Mouse (Mus musculus): ENCODE measurements around the gene Dst.

Gene Dst

DNA sequence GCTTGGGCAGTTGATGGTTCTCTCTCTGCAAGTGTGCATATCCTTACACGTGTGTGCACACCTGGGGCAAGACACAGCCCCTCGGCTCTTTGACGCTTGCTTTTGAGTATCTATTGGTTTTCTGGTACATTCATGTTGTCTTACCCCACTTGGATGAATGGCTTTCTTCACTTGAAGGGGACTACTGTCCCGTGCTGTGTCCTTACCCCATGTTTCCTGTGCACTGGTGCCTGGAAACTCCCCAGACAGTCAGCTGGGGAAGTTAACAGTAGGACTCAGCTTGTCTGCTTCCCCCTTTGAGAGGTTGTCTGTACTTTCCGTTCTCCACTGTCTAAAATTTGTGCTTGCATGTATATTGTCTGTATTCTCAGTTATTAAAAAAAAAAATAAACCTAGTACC is 120.7 kb downstream of the Dst start:
- DNase-seq (ENCODE audit: low spot score in 2 of 2): no peak

DNA sequence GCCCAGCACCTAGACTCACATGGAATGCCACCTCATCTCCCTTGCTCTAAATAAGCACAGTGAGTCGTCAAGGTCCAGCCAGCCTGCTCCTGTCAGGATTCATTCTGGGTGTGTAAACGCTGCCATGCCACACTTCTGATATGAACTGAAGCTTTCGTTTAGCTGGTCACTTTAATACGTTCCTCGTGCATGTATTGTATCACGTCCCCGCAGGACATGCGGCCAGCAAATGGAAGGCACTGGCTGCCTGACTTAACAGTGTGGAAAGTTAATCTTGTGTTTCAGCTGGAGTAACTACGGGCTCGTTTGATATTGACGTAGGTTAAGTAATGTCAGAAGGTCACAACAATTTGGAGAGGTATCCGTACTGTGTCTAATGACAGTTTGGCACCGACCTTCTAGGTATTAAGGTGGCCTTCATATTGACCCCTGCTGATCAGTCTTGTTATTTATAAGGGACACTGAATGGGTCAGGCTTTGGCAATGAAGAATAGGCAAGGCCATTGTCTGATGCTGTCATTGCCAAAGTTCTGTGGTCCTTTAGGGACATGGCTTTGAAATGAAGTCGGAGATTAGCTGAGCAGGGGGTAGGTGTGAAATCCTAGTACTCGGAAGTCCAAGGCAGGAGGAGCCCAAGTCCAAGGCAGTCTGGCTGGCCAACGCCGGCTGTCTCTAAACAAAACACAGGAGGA is 122.5 kb downstream of the Dst start:
- DNase-seq (ENCODE audit: low spot score in 2 of 2): no peak

DNA sequence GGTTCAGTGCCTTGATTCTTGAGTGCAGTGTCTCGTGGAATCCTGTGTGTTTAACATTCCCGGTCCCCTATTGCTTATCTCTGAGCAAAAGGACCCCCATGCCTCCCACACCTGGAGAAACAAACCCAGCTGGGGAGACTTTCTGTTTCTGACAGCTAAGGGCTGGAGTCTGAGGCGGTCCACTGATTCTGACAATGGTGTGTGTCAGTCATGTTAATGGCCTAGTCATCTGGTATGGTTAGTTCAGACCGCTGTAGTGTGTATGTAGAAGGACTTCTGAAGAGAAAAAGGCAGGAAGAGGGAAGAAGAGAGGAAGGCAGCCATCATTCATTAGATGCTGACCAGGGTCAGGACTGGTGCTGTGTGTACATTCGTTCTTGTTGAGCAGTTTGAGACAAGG is 125.0 kb downstream of the Dst start:
- no peak for DNase-seq (ENCODE audit: low spot score in 2 of 2)

DNA sequence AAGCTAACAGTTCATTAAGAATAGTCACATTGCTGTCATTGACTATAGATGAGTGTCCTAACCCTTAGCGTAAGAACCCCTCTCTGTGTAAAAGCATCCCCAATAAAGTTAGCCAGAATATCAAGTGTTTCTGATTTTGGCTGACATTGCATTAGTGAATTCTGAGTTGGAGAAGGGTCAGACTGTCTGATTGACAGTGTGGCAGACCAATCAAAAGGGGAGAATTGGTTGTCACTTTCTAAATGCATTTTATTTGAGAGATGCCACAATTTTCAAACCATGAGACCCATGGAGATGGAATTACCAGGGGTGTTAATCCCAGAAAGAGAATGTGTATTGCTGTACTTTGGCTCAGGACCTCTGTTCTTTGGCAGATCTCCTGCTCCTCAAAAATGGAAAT is 125.5 kb downstream of the Dst start:
- DNase-seq (ENCODE audit: low spot score in 2 of 2): no peak

DNA sequence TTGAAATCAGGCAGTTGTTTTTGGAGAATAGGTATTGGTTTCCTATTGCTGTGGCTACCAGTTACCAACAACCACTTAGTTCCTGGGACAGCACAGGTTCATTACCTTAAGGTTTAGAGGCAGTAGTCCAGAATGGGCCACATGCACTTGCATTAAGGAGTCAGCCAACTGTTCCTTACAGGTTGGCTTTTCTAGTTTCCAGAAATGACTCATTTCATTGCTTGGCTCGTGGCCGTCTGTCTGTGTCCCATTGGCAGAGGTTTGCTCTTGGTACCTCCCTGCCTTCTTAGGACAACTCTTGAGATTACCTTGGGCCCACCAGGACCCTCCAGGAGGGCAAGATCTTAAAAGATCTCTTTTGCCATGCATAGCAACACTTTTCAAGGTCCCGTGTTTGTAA is 125.9 kb downstream of the Dst start:
- DNase-seq (ENCODE audit: low spot score in 2 of 2): no peak

DNA sequence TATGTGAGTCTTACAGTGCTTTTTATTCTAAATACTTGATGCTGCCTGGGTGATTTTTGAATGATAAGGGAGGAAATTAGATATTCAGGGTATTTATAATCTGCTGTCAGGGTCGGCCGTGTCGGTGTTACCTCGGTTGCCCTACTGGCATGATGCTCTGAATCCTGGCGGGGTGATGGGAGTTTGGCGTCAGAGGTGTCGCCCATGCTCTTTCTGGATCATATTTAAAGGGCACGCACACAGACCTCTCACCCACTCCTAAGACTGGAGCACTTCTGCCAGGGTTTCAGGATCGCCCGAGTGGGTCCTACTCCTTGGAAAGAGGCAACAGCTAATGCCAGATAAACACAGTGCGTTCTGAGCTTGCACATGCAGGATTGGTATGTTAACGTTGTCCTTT is 128.1 kb downstream of the Dst start:
- DNase-seq (ENCODE audit: low spot score in 2 of 2): no peak

DNA sequence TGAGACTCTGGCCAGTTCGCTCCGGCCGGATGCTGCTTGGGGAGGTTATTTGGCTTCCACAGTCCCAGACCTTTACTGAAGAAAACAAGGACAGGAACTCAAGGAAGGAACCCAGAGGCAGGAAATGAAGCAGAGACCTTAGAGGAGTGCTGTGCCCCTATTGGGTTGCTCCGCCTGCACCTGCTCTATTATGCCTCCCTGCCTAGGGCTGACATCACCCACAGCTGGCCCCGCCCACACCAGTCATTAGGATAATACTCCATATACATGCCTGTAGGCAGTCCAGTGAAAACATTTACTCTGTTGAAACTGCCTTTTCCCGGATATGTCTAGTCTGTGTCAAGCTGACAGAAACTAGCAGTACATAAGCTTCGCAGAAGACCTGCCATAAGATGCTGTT is 130.5 kb downstream of the Dst start:
- DNase-seq (ENCODE audit: low spot score in 2 of 2): no peak

DNA sequence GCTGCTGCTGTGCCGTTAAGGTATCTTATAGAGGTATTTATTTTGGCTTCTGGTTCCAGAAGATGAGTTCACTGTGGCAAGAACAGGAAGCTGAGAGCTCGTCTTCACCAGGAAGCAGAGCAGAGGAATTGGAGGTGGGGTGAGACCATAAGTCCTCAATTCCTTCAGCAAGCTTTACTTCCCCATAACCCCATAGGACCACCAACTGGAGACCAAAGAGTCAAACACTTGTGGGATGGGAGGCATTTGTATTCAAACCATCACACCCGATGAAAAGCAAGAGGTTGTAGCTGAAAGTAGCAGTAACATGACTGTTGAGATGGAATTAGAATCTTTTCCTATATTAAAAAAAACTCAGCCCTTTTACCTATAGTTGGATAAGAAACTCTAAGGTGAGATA is 132.0 kb downstream of the Dst start:
- no peak for DNase-seq (ENCODE audit: low spot score in 2 of 2)

DNA sequence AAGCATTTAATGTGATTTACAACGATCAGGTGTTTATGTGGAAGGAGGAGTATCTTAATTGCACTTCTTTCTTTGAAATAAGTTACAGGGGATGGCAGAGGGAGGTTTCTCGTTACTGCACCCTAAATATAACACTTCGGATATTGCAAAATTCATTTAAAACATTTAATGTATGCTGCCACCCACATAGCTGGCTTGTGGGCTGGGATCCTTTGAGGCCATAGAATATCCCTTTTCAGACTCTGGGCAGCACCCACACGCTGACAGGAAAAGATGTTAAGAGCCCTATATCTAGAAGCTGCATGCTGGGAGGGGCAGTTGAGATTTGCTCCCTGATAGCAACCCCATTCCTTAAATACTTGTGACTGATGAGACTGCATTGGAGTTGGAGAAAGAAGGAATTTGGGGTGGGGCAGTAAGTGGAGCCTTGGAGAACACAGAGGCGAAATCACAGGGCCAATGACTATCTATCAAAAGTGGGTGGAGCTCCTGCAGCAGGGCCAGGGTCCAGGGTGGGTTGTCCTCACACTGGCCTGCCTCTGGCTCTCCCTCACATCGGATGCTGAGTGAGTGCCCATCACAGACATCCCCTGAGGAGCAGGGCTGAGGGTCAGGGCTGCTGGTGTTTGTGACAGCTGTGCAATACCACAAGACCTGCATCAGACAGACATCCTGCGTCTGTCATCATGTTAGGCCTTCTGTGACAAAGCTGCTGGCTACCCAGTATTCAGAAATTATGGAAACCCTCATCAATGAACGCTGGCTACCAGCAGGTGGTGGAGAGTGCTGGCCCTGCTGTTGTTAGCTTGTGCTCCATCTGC is 133.1 kb downstream of the Dst start:
- DNase-seq (ENCODE audit: low spot score in 2 of 2): no peak

DNA sequence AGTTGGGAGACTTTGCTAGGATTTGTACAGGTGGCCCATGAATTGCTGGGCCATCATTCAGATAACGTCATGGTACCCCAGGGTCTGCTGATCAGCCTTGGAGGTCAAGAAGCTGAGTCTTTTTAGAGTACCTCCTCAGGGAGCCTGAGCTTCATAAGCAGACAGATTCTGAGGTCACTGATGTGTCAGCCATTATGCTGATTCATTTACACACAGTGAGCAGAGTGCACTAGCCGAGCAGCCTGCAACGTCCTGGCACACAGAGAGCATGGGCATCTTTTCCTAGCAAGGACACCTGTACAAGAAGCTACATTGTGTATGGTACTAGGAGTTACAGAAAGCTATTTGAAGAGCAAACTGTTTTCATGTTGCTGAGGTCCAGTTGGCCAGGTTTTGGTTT is 134.3 kb downstream of the Dst start:
- DNase-seq (ENCODE audit: low spot score in 2 of 2): no peak

DNA sequence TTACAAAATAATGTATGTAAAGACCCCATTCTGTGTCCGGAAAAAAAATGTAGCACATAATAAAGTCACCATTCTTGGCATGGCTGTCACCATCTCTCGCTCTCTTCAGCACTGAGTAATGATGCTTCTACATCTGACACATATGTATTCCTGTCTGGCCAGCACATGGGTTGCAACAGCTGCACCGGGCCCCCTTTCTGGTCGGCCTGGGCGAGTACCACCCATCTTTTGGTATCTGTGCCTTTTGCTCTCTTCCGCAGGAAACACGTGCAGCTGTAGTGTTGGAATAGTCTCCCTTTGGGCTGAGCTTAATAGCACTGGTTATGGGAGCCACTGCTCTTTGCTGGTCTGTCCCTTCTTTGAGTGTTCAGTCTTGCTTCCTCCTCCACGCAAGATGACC is 135.3 kb downstream of the Dst start:
- no peak for DNase-seq (ENCODE audit: low spot score in 2 of 2)

DNA sequence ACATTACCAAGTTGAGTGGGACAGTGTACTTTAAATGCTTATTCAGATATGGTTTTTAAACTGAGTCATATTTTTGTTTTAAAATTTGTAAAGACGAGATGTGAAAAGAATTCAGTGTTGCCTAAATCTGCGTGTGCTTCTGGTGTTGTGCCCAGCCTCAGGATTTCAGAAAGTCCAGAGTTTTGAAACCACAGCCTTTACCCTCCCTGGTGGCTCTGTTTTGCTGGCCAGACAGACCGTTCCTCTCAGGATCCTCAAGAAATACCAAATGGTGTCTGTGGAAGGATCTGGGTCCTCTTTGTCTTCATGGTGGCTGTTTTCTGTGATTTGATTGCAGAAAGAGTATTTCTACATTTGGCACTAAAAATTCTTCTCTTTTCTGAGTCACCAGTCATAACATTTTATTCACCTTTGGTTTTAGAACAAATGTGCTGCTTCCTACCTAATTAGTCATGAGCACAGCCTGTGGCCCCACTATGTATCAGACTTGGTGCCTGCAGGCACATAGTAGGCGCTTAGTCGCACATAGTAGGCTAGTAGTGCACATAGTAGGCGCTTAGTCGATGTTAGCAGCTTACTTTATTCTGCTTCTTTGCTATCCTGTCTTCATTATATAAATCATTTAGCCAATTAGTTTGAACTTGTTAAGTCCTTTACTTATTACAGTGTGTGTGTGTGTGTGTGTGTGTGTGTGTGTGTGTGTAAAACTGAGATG is 136.0 kb downstream of the Dst start:
- no peak for DNase-seq (ENCODE audit: low spot score in 2 of 2)

DNA sequence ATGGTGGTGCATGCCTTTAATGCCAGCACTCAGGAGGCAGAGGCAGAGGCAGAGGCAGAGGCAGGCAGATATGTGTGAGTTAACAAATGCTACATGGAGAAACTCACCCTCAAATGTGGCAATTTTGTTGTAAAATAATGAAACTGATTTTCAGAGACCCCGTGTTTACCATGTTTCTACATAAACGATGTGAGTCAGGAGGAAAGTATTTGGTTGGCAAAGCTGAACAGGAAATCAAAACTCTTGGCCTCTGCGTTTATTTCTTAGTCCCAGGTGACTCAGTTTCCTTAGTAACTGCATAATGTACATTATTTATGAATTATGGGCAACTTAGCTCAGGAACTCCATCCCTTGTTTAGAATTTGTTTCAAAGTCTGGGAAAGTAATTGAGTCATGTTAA is 136.7 kb downstream of the Dst start:
- DNase-seq (ENCODE audit: low spot score in 2 of 2): no peak

DNA sequence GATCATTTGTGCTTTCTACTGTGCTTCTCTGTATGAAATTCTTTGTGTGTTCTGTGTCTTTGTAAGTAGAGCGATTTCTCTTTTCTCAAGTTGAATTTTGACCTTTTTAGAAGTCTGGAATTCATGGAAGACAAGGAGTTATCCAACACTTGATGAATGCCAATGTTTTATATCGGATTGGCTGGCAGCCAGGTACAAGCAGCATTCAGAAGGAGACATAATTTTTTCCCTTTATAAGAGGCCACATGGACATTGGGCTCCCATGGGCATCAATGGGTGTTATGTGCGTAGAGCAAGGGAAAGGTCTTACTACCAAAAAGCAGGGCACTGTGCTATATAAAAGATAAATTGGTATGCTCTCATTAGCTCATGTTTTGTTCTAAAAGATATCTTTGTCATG is 139.3 kb downstream of the Dst start:
- DNase-seq (ENCODE audit: low spot score in 2 of 2): no peak

DNA sequence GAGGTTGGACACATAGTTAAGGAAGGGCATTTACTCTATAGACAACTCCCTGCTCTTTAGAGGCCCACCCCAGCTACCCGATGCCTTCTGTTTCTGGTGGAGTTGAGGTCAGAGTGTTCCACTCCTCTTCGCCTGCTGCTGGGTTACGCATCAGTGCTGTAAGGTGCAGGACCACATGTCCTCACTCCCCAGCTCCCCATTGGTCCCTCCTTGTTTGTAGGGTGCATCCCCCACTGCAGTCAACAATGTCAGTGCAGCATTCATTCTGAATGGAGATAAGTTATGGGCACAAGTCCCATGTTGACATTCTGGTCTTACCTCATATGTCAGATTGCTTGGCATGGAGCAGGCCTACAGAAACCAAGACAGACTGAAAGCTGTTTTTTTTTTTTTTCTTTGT is 143.2 kb downstream of the Dst start:
- DNase-seq (ENCODE audit: low spot score in 2 of 2): no peak

DNA sequence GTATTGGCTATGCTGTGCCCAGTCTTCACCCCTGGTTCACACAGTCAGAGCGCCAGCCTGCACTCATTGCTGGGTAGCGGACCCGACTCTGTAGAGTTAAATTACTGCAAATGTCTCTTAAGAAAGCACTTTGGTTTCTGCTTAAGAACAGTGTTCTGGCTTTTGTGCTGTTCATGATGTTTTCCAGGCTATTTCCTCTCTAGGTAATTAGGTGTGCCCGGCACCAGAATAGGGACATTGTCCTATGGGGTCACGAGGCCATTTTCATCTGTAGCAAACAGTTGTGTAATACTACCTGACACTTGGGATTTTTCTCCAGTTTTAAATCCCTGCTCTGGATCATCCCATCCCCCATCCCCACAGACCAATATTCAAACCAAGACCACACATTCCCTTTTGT is 144.4 kb downstream of the Dst start:
- DNase-seq (ENCODE audit: low spot score in 2 of 2): no peak

DNA sequence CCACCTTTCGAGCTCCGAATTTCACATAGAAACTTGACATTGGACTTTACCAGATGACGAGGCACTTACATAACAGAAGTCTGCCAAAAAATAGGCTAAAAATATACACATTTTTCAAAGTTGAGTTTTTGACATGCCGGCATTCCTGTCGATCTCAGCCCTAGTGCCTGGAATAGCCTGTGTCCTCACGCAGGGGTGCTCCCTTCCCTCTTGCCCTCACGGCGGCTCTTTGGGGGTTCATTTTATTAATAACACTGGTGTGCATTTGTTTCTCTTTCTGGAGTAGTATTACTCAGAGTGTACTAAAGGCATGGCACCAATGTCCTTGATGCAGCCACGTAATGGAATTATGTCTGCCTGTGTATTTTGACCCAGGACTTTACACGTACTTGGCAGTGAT is 146.9 kb downstream of the Dst start:
- no peak for DNase-seq (ENCODE audit: low spot score in 2 of 2)

DNA sequence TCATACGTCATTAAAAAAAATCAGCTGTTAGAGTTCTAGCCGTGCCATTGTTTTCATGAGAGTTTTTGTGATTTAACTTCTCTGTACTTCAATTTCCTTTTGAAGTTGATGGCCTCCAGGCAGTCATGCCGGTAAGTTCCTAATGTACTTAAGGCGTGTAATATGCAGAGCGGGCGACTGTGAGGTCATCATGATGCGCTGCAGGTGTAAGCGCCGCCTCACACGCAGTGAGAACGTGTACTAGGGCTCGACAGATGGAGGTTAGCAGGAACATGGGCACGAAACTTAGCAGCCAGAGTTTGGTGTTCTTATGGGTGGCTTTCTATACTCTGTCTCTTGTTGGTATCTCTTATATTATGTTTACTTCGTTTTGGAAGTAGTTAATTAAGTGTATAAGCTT is 148.6 kb downstream of the Dst start:
- DNase-seq (ENCODE audit: low spot score in 2 of 2): no peak

DNA sequence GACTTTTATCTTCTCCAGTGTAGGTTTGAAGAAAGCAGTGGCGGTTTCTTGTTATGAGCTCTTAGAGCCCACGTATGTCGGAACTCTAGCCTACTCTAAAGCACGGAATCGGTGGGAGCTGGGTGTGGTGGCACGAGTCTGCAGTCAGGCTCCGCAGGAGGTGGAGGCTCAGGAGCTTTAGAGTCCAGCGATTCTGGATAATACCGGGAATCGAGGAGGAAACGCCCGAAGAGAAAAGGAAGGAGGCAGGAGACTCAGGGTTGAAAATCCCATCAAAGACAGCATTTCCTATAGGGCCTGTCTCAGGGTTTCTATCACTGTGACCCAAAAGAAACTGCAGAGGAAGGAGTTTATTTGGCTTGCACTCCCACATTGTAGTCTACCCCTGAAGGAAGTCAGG is 151.2 kb downstream of the Dst start:
- no peak for DNase-seq (ENCODE audit: low spot score in 2 of 2)

DNA sequence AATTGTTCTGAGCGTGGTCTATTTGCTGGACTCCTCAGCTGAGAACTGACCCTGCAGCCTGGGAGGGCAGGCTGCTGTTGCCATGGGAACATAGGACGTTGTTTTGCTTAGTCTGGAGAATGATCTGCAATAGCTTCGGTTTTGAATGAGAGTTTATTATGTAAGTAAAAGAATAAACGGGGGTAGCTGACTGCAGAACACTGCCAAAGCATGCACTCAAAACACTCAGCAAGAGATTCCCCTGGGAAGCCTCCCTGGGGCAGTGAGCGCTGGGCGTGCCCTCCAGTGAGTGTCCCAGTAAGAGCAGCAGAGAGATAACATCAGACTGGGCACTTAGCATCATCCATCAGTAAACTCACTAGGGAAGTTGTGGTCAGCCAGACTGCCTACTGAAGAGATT is 152.4 kb downstream of the Dst start:
- DNase-seq (ENCODE audit: low spot score in 2 of 2): no peak

DNA sequence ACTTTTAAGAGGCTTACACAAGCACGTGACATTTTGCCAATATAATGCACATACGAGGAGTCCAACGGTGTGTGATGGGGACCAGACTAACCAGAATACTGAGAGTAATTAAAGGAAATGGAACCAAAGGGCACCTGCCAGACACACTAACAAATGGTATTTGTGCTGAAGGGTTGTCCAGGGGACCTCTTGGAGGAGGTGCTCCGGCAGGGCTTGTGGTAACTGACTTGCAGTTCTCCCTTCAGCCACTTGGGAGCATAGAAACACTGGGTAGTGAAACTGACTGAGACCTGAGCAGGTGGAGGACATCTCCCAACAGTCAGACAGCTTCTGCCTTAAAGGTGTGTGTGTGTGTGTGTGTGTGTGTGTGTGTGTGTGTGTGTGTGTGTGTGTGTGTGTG is 153.1 kb downstream of the Dst start:
- peak; percentile 29 to 70 for DNase-seq (ENCODE audit: low spot score in 2 of 2)

DNA sequence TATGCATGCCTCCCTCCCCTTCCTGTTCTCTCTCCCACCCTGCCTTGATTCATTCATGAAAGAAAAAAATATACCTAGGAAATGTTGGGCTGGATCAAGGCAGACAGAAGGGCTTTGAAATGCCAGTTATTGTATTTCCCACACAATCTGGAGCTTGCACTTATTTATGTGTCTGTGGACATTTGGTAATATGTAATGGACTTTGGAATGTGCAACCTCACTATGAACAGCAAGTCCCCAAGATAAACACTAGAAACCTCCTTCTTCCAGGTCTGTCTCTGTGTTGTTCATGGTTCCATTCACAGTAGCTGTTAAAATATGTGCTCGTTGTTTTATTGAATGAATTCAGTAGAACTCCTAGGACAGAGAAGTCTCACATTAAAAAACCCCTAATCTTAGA is 153.8 kb downstream of the Dst start:
- no peak for DNase-seq (ENCODE audit: low spot score in 2 of 2)

DNA sequence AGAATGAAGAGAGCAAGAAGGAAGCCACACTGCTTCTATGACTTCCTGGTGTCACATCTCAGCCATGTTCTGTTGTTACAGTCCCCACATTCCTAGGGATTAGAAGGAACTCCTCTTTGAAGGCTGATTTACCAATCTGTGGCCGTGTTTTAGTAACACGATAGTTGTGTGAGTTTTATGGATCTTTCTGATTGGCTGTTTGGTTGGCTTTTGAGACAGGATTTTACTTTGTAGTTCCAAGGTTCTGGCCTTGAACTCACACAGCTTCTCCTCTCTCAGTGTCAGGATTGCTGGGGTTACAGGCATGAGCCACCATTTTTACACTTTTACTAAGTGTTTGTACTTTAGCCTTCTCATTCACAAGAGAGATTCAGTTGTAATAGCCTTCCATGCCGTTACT is 155.9 kb downstream of the Dst start:
- DNase-seq (ENCODE audit: low spot score in 2 of 2): no peak

Data from urinary bladder, postnatal 4 days (tissue).